Mouse (Mus musculus) bone marrow macrophage, adult 2 months (primary cell): ENCODE measurements around the gene Cited4. TPM values are rescaled to one million over a fixed set of nuclear protein-coding genes. Genes with fewer than 3 reads are reported as not detected.

Source experiments
- H3K27ac ChIP-seq: 2 replicates; pipeline ENCODE4 v1.5.1; 2012; ENCODE audit warnings: low read depth, low read length; ENCODE audit not compliant: insufficient read depth
- H3K4me1 ChIP-seq: 2 replicates; pipeline ENCODE4 v1.6.1; 2012; ENCODE audit warnings: low read length; ENCODE audit not compliant: control insufficient read depth, insufficient read depth
- H3K4me3 ChIP-seq: 2 replicates; pipeline ENCODE4 v1.5.1; 2012; ENCODE audit warnings: mild to moderate bottlenecking, low read length, moderate library complexity; ENCODE audit not compliant: insufficient read depth
- CTCF ChIP-seq: IDR thresholded peaks from 2 replicates; pipeline ENCODE4 v1.5.1; 2012; ENCODE audit warnings: low read depth, mild to moderate bottlenecking, low read length, moderate library complexity
- POLR2A ChIP-seq: IDR thresholded peaks from 2 replicates; pipeline ENCODE4 v1.6.1; 2012; ENCODE audit warnings: mild to moderate bottlenecking, low read depth, low read length, borderline replicate concordance
- polyA plus RNA-seq: library from polyadenylated mRNA; stranded (reverse); fragments of >200 nt; gene quantifications from 2 replicates; pipeline ENCODE4 v1.2.4, GENCODE M21; 2012; ENCODE audit not compliant: missing spikeins, insufficient read depth, insufficient read length

Cited4 gene
- polyA plus RNA-seq, 1 experiment: not detected

- Histone ChIP-seq H3K4me3 (no peak overlapping the region), H3K27ac (no peak overlapping the region), H3K4me1 (0 out of 2 replicates have a peak, but pooled peaks cover 2% of the 10 kb centered on the region)
- TF ChIP-seq CTCF (no peak), POLR2A (no peak)
Observed at GRCm38 (mm10) chr4:120660485-120660884, 5.9 kb upstream of the Cited4 start.

- Histone ChIP-seq H3K4me3 (no peak overlapping the region), H3K27ac (no peak overlapping the region), H3K4me1 (0 out of 2 replicates have a peak, but pooled peaks cover 5% of the 10 kb centered on the region)
- TF ChIP-seq CTCF (no peak), POLR2A (no peak)
Observed at GRCm38 (mm10) chr4:120664601-120665000, 1.8 kb upstream of the Cited4 start.

- TF ChIP-seq CTCF (no peak), POLR2A (no peak)
- Histone ChIP-seq H3K4me1 (0 out of 2 replicates have a peak, but pooled peaks cover 5% of the 10 kb centered on the region), H3K27ac (no peak overlapping the region), H3K4me3 (no peak overlapping the region)
Observed at GRCm38 (mm10) chr4:120665144-120665700, 1.1 kb upstream of the Cited4 start.

GRCm38 (mm10) chr4:120665782-120666181 lies 590 bp upstream of the Cited4 start:
- TF ChIP-seq CTCF (no peak), POLR2A (no peak)
- H3K4me3 ChIP-seq: no peak overlapping the region
- no peak overlapping the region for H3K27ac ChIP-seq
- 0 out of 2 replicates have a peak, but pooled peaks cover 5% of the 10 kb centered on the region for H3K4me1 ChIP-seq

GRCm38 (mm10) chr4:120667045-120667501 lies 701 bp downstream of the Cited4 start:
- no peak for TF ChIP-seq POLR2A
- no peak for TF ChIP-seq CTCF
- Histone ChIP-seq H3K4me3 (peak overlapping the region; percentile 61), H3K27ac (no peak overlapping the region), H3K4me1 (0 out of 2 replicates have a peak, but pooled peaks cover 5% of the 10 kb centered on the region)

GRCm38 (mm10) chr4:120667555-120667954 lies 1.2 kb downstream of the Cited4 start:
- H3K4me1 ChIP-seq: 0 out of 2 replicates have a peak, but pooled peaks cover 5% of the 10 kb centered on the region
- TF ChIP-seq POLR2A: no peak
- no peak for TF ChIP-seq CTCF
- H3K27ac ChIP-seq: no peak overlapping the region

GRCm38 (mm10) chr4:120668551-120668950 lies 2.2 kb downstream of the Cited4 start:
- TF ChIP-seq POLR2A (no peak), CTCF (no peak)
- no peak overlapping the region for H3K27ac ChIP-seq
- H3K4me1 ChIP-seq: 0 out of 2 replicates have a peak, but pooled peaks cover 3% of the 10 kb centered on the region
- no peak overlapping the region for H3K4me3 ChIP-seq

More at GRCm38 (mm10) chr4:120667555-120667954, 1.2 kb downstream of the Cited4 start:
- H3K4me3 ChIP-seq: peak overlapping the region; percentile 61

GRCm38 (mm10) chr4:120669585-120669984 lies 3.2 kb downstream of the Cited4 start:
- Histone ChIP-seq H3K27ac (no peak overlapping the region), H3K4me3 (no peak overlapping the region), H3K4me1 (0 out of 2 replicates have a peak, but pooled peaks cover 3% of the 10 kb centered on the region)
- TF ChIP-seq CTCF: no peak
- no peak for TF ChIP-seq POLR2A

- no peak overlapping the region for H3K27ac ChIP-seq
- TF ChIP-seq POLR2A (no peak), CTCF (no peak)
- 0 out of 2 replicates have a peak, but pooled peaks cover 3% of the 10 kb centered on the region for H3K4me1 ChIP-seq
- no peak overlapping the region for H3K4me3 ChIP-seq
Observed at GRCm38 (mm10) chr4:120671046-120671445, 4.7 kb downstream of the Cited4 start.

- no peak overlapping the region for H3K4me3 ChIP-seq
- H3K27ac ChIP-seq: no peak overlapping the region
- no peaks in the 10 kb centered on the region for H3K4me1 ChIP-seq
- no peak for TF ChIP-seq CTCF
- no peak for TF ChIP-seq POLR2A
Observed at GRCm38 (mm10) chr4:120673606-120674005, 7.2 kb downstream of the Cited4 start.
